Mouse (Mus musculus): Measurements from ENCODE around the gene Fabp6.

Gene Fabp6

GRCm38 (mm10) chr11:43586324-43587090 is 14.8 kb downstream of the Fabp6 start, which contains the start of gene 4933415A04Rik:
4933415A04Rik (plus strand) TSS chr11:43587040.
- peak; percentile 83 for DNase-seq

GRCm38 (mm10) chr11:43585211-43586005 is 15.9 kb downstream of the Fabp6 start:
- no peak for DNase-seq

GRCm38 (mm10) chr11:43577713-43578478 is 23.4 kb downstream of the Fabp6 start:
- DNase-seq = no peak

- no peak for DNase-seq
Measured at GRCm38 (mm10) chr11:43575376-43576151, 25.8 kb downstream of the Fabp6 start.

- no peak for DNase-seq
Measured at GRCm38 (mm10) chr11:43575061-43575375, 26.3 kb downstream of the Fabp6 start.

- peak; percentile 87 for DNase-seq
Measured at GRCm38 (mm10) chr11:43569595-43569994, 31.7 kb downstream of the Fabp6 start.

- DNase-seq = no peak
Measured at GRCm38 (mm10) chr11:43569188-43569587, 32.2 kb downstream of the Fabp6 start.

GRCm38 (mm10) chr11:43568263-43568662 is 33.1 kb downstream of the Fabp6 start:
- peak; percentile 35 for DNase-seq

GRCm38 (mm10) chr11:43566696-43567095 is 34.6 kb downstream of the Fabp6 start:
- no peak for DNase-seq

- DNase-seq = no peak
Measured at GRCm38 (mm10) chr11:43565852-43566251, 35.5 kb downstream of the Fabp6 start.

GRCm38 (mm10) chr11:43565414-43565813 is 35.9 kb downstream of the Fabp6 start:
- DNase-seq = no peak

- no peak for DNase-seq
Measured at GRCm38 (mm10) chr11:43563654-43564244, 37.6 kb downstream of the Fabp6 start.

- no peak for DNase-seq
Measured at GRCm38 (mm10) chr11:43559515-43560292, 41.6 kb downstream of the Fabp6 start.

- no peak for DNase-seq
Measured at GRCm38 (mm10) chr11:43556538-43556937, 44.8 kb downstream of the Fabp6 start.

GRCm38 (mm10) chr11:43552675-43553074 is 48.7 kb downstream of the Fabp6 start:
- no peak for DNase-seq

GRCm38 (mm10) chr11:43551756-43552155 is 49.6 kb downstream of the Fabp6 start:
- DNase-seq = no peak

GRCm38 (mm10) chr11:43549701-43550100 is 51.6 kb downstream of the Fabp6 start:
- peak; percentile 87 for DNase-seq

- DNase-seq = no peak
Measured at GRCm38 (mm10) chr11:43548657-43549435, 52.5 kb downstream of the Fabp6 start.

GRCm38 (mm10) chr11:43548148-43548547 is 53.2 kb downstream of the Fabp6 start:
- peak; percentile 73 for DNase-seq

GRCm38 (mm10) chr11:43546678-43547077 is 54.7 kb downstream of the Fabp6 start:
- no peak for DNase-seq

Data from kidney, postnatal 14 days (tissue).